Mouse (Mus musculus) natural killer cell, adult 2 months (primary cell): ENCODE data around the gene Gm21996.
"Not testable (repeated sequence)": the region's sequence is repeated elsewhere in the genome, so short reads cannot be mapped to it uniquely, and the experiment has no call there.

Experiments used
- DNase-seq, 2 experiments: peaks; one replicate each; pipeline ENCODE4 v3.0.0; 2022; ENCODE audit warnings: low spot score in 2 of 2

The Gm21996 gene

DNA sequence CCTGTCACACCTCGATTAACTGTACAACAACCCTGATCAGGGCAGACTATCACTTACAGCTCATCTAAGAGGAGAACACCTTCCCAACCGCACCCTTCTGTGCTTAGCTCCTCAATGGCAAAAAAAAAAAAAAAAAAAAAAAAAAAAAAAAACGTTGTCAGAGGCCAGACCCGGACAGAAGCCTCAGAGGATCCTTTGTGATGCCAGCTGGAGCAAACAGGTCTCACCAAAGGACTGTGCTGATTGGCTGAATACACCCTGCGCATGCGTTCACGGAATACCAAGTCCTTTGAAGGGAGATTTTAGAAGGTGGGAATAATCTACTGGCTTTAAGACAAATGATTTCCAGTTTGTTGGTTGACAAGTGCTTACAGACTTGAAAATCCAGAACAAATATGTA, at the start of gene Gm21996:
Gm21996 (minus strand) TSS at position 101 of the 400 bp plus-strand sequence.
- DNase-seq, result not testable (repeated sequence)
